In the genomic region with DNA sequence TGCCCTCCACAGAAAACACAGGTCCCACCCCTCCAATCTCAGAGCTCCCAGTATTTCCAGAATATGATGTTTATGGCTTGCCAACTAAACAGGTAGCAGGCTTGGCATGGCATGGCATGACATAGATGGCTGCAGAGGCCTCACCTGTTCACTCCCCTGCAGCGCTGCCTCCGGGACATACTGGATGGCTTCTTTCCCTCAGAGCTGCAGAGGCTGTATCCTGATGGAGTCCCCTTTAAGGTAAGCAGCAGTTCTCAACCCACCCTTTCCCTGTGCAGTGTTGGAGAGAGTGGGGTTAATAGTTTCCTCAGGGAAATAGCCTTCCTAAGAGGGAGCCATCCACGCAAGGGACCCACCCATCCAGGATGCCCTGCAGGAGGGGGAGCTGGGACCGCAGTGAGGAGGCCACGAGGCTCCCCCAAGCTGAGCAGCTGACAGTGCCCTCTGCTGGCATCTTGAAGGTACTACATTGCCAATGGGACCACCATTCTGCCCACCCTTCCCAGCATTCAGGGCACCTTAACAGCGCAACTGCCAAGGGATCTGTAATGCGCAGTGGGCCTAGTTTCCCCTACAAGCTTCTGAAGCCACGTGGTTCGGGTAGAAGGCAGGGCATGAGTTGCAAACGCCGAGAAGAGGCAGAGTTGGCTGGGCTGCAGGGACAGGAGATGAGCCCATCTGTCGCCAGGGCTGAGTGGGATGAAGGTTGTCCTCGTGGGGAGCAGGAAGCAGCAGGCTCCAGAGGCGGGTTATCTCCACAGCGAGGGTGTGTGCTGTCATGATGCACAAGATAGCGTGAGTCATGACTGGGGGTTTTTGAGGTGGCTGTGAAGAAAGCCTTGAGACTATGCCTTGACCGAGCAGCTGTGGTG, we compare ENCODE assay signal across 8 mouse cellular contexts. TPM values are rescaled to one million over a fixed set of nuclear protein-coding genes. Genes with fewer than 3 reads are reported as not detected.
A peak's percentile ranks its signal among the peaks of the same experiment; 100 is the strongest.
DNase-seq lines count a peak whose midpoint lies in the region; ATAC-seq and TF ChIP-seq lines count a peak whose summit lies in the region.

No protein-coding gene starts in this region.

- no peaks in the 10 kb centered on the region for H3K27me3 ChIP-seq in kidney, postnatal 0 days (ENCODE audit: insufficient read depth, low read length)
- H3K27me3 ChIP-seq in limb, embryonic 14.5 days (ENCODE audit: control insufficient read depth, insufficient read depth, low read length): no peaks in the 10 kb centered on the region
- no peaks in the 10 kb centered on the region for H3K27me3 ChIP-seq in neural tube, embryonic 11.5 days (ENCODE audit: control insufficient read depth, insufficient read depth, low read length)

- TF ChIP-seq POLR2A in embryonic fibroblast, embryonic 13.5 days (IDR thresholded peaks at IDR 0.05; ENCODE audit: low read depth, low read length): no peak
- TF ChIP-seq POLR2A in limb, embryonic 14.5 days (IDR thresholded peaks at IDR 0.05; ENCODE audit: borderline replicate concordance, extremely low read depth, insufficient read depth, insufficient read length): no peak

- peak; percentile 67 for DNase-seq in kidney, postnatal 0 days (ENCODE audit: low spot score)
- DNase-seq in kidney, adult 8-10 months: no peak
- DNase-seq in adrenal gland, postnatal 14 days: peak; percentile 85
- DNase-seq in hindlimb bud, embryonic 11.5 days (ENCODE audit: extremely low spot score, low read depth, low spot score): peak; percentile 39
- DNase-seq in limb, embryonic 14.5 days (ENCODE audit: low spot score): peak; percentile 61
- DNase-seq in neural tube, embryonic 11.5 days (ENCODE audit: low spot score): peak; percentile 62
- DNase-seq in thymus, postnatal 4 days: peak; percentile 85

- no peak for ATAC-seq in kidney, postnatal 0 days (replicated peaks; ENCODE audit: low FRiP score, low read depth)
- ATAC-seq in limb, embryonic 14.5 days (ENCODE audit: low FRiP score, low read depth): no peak
- ATAC-seq in neural tube, embryonic 11.5 days (ENCODE audit: insufficient read depth, low FRiP score, low TSS enrichment): no peak

- H3K4me1 ChIP-seq in kidney, postnatal 0 days (replicated peaks; ENCODE audit: insufficient read depth, low read length): peaks cover 21% of the 10 kb centered on the region
- no peaks in the 10 kb centered on the region for H3K4me1 ChIP-seq in embryonic fibroblast, embryonic 13.5 days (ENCODE audit: control insufficient read depth, insufficient read depth, low read length)
- H3K4me1 ChIP-seq in limb, embryonic 14.5 days (ENCODE audit: control insufficient read depth, insufficient read depth, low read length): peaks cover 15% of the 10 kb centered on the region
- H3K4me1 ChIP-seq in neural tube, embryonic 11.5 days (ENCODE audit: control insufficient read depth, insufficient read depth, low read length): peaks cover 10% of the 10 kb centered on the region

- H3K36me3 ChIP-seq in kidney, postnatal 0 days (ENCODE audit: insufficient read depth, low read length): no peaks in the 10 kb centered on the region
- H3K36me3 ChIP-seq in limb, embryonic 14.5 days (ENCODE audit: control insufficient read depth, insufficient read depth, low read length): 0 out of 2 replicates have a peak, but pooled peaks cover 8% of the 10 kb centered on the region
- H3K36me3 ChIP-seq in neural tube, embryonic 11.5 days (ENCODE audit: control insufficient read depth, insufficient read depth, low read length): no peaks in the 10 kb centered on the region

- no peak overlapping the region for H3K4me2 ChIP-seq in kidney, postnatal 0 days (ENCODE audit: low read length)
- H3K4me2 ChIP-seq in limb, embryonic 14.5 days (replicated peaks; ENCODE audit: low read depth, low read length, severe bottlenecking): no peak overlapping the region
- no peak overlapping the region for H3K4me2 ChIP-seq in neural tube, embryonic 11.5 days (ENCODE audit: low read depth)

- H3K9ac ChIP-seq in kidney, postnatal 0 days (ENCODE audit: low read depth, low read length): no peak overlapping the region
- H3K9ac ChIP-seq in limb, embryonic 14.5 days (ENCODE audit: low read depth, low read length, severe bottlenecking): no peak overlapping the region
- H3K9ac ChIP-seq in neural tube, embryonic 11.5 days (ENCODE audit: low read length): no peak overlapping the region

- H3K27ac ChIP-seq in kidney, postnatal 0 days: no peak overlapping the region
- no peak overlapping the region for H3K27ac ChIP-seq in embryonic fibroblast, embryonic 13.5 days (ENCODE audit: insufficient read depth, low read length)
- H3K27ac ChIP-seq in limb, embryonic 14.5 days (replicated peaks; ENCODE audit: low read depth, low read length): no peak overlapping the region
- H3K27ac ChIP-seq in neural tube, embryonic 11.5 days (ENCODE audit: low read depth, low read length): no peak overlapping the region

- no peak overlapping the region for H3K4me3 ChIP-seq in kidney, postnatal 0 days (replicated peaks; ENCODE audit: low read depth, low read length)
- H3K4me3 ChIP-seq in embryonic fibroblast, embryonic 13.5 days (ENCODE audit: insufficient read depth, low read length): no peak overlapping the region
- no peak overlapping the region for H3K4me3 ChIP-seq in limb, embryonic 14.5 days (replicated peaks; ENCODE audit: low read length)
- no peak overlapping the region for H3K4me3 ChIP-seq in neural tube, embryonic 11.5 days (ENCODE audit: low read depth, low read length)

- peak; percentile 93 for TF ChIP-seq CTCF in kidney, postnatal 0 days (IDR thresholded peaks at IDR 0.05; ENCODE audit: low read depth)
- TF ChIP-seq CTCF in embryonic fibroblast, embryonic 13.5 days (IDR thresholded peaks at IDR 0.05; ENCODE audit: borderline replicate concordance, insufficient read depth, low read length): peak; percentile 90

- no peaks in the 10 kb centered on the region for H3K9me3 ChIP-seq in kidney, postnatal 0 days (replicated peaks; ENCODE audit: low read length)
- H3K9me3 ChIP-seq in limb, embryonic 14.5 days (ENCODE audit: control insufficient read depth, low read length): no peaks in the 10 kb centered on the region
- no peaks in the 10 kb centered on the region for H3K9me3 ChIP-seq in neural tube, embryonic 11.5 days (ENCODE audit: control insufficient read depth, low read length)

- 24% methylated on average over 17 of the region's 17 CpGs for WGBS in kidney, postnatal 0 days
- WGBS in limb, embryonic 14.5 days: 26% methylated on average over 16 of the region's 17 CpGs
- WGBS in neural tube, embryonic 11.5 days: 25% methylated on average over 17 of the region's 17 CpGs

RNA-seq across cellular contexts. Expression of gene Sh3bgrl3, which starts 4.7 kb away (rescaled TPM):
- polyA plus RNA-seq in kidney, postnatal 0 days (2015; fragmentation: Nextera tagmentation; extraction: Ambion mirVana): 452 and 455 TPM in 2 replicates
- total RNA-seq in adrenal gland, postnatal 14 days (2021): 79.0 and 117 TPM in 2 replicates
- 317 and 335 TPM in 2 replicates for polyA plus RNA-seq in embryonic fibroblast, embryonic 13.5 days (2011; ENCODE audit: insufficient read length, low read depth, missing spikeins)
- 325 and 365 TPM in 2 replicates for polyA plus RNA-seq in limb, embryonic 14.5 days (2012; rRNA removed)
- polyA plus RNA-seq in limb, embryonic 14.5 days (2014; fragmentation: Nextera tagmentation; extraction: Ambion mirVana): 532 and 538 TPM in 2 replicates
- polyA plus RNA-seq in neural tube, embryonic 11.5 days (2014; fragmentation: Nextera tagmentation; extraction: Ambion mirVana): 295 and 314 TPM in 2 replicates

RNA-seq across cellular contexts. Expression of gene Ubxn11, which starts 21.5 kb away (rescaled TPM):
- polyA plus RNA-seq in kidney, postnatal 0 days (2015; fragmentation: Nextera tagmentation; extraction: Ambion mirVana): 7.6 and 7.8 TPM in 2 replicates
- 6.2 and 8.4 TPM in 2 replicates for total RNA-seq in adrenal gland, postnatal 14 days (2021)
- polyA plus RNA-seq in embryonic fibroblast, embryonic 13.5 days (2011; ENCODE audit: insufficient read length, low read depth, missing spikeins): 2.6 TPM in 2 replicates
- 21.9 and 24.1 TPM in 2 replicates for polyA plus RNA-seq in limb, embryonic 14.5 days (2012; rRNA removed)
- polyA plus RNA-seq in limb, embryonic 14.5 days (2014; fragmentation: Nextera tagmentation; extraction: Ambion mirVana): 7.6 and 12.0 TPM in 2 replicates
- polyA plus RNA-seq in neural tube, embryonic 11.5 days (2014; fragmentation: Nextera tagmentation; extraction: Ambion mirVana): 4.7 and 7.1 TPM in 2 replicates

RNA-seq across cellular contexts. Expression of gene Cd52, which starts 29.0 kb away (rescaled TPM):
- polyA plus RNA-seq in kidney, postnatal 0 days (2015; fragmentation: Nextera tagmentation; extraction: Ambion mirVana): 14.7 and 18.9 TPM in 2 replicates
- total RNA-seq in adrenal gland, postnatal 14 days (2021): 9.3 and 78.8 TPM in 2 replicates
- 1.0 and 6.0 TPM in 2 replicates for polyA plus RNA-seq in embryonic fibroblast, embryonic 13.5 days (2011; ENCODE audit: insufficient read length, low read depth, missing spikeins)
- polyA plus RNA-seq in limb, embryonic 14.5 days (2012; rRNA removed): 9.0 and 10.3 TPM in 2 replicates
- polyA plus RNA-seq in limb, embryonic 14.5 days (2014; fragmentation: Nextera tagmentation; extraction: Ambion mirVana): 15.5 and 18.1 TPM in 2 replicates
- polyA plus RNA-seq in neural tube, embryonic 11.5 days (2014; fragmentation: Nextera tagmentation; extraction: Ambion mirVana): 5.7 and 6.4 TPM in 2 replicates

Comparison
In these comparisons a context has a peak if more than half of its experiments do, and no peak if none do; other contexts are left out.
1. DNase-seq: peak in kidney, postnatal 0 days (single experiment), adrenal gland, postnatal 14 days (single experiment), hindlimb bud, embryonic 11.5 days (single experiment), limb, embryonic 14.5 days (single experiment), neural tube, embryonic 11.5 days (single experiment) and thymus, postnatal 4 days (single experiment); none in kidney, adult 8-10 months (0 of 2).